Mouse (Mus musculus): ENCODE data around the gene Plcb1.

DNA sequence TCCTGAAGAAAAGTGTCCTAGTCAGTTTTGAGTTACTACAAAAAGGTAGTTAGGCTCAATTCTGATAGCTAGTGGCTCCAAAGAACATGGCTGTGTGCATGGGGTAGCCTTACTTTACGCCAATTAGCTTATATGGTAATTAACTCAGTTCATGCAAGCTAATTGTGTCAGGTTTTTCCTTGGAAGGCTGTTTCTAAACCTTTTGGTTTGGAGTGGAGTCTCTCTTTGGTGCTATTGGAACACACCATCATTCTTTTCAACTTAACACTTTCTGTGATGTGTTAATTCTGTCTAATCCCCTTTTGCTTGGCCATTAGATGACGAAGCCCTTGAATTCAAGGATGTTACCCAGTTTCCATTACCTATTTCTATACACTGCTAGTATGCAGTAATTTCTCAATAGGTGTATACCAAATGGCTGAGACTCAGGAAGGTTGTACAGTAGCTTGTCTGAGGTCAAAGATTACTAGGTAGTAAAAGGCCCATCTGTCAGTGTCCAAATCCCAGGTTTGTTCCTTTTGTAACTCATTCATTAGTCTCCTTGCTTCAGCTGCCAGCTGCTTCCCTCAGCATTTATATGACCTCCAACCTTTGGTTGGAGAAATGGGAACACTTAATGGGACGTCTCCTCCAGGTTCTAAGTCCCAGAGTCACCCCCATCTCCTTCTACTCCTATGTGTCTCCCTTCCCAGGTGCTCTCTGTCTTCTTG is 42.1 kb downstream of the Plcb1 start:
- no peak for TF ChIP-seq CTCF (IDR thresholded peaks at IDR 0.05; ENCODE audit: borderline replicate concordance, insufficient read depth, low read length)
- TF ChIP-seq POLR2A (IDR thresholded peaks at IDR 0.05; ENCODE audit: low read depth, low read length) = no peak
